Mouse (Mus musculus) forelimb bud, embryonic 11.5 days (tissue): Measurements from ENCODE around the gene Rnf19b.

ENCODE experiments used
- DNase-seq: peaks from one replicate; pipeline ENCODE4 v3.0.0-alpha.2; 2012; ENCODE audit warnings: low read depth, low spot score

Rnf19b gene

GRCm38 (mm10) chr4:129058207-129059092 lies at the start of gene Rnf19b:
TSS of gene Rnf19b (plus strand) at chr4:129058271.
- DNase-seq = no peak

GRCm38 (mm10) chr4:129008672-129009071 lies 49.4 kb upstream of the Rnf19b start:
- no peak for DNase-seq

GRCm38 (mm10) chr4:129009521-129009920 lies 48.5 kb upstream of the Rnf19b start:
- no peak for DNase-seq

GRCm38 (mm10) chr4:129011604-129012121 lies 46.4 kb upstream of the Rnf19b start:
- DNase-seq = no peak

GRCm38 (mm10) chr4:129013151-129013864 lies 44.8 kb upstream of the Rnf19b start:
- no peak for DNase-seq

- no peak for DNase-seq
Observed at GRCm38 (mm10) chr4:129016329-129016728, 41.7 kb upstream of the Rnf19b start.

- DNase-seq = no peak
Observed at GRCm38 (mm10) chr4:129017150-129017549, 40.9 kb upstream of the Rnf19b start.

GRCm38 (mm10) chr4:129018788-129019435 lies 39.2 kb upstream of the Rnf19b start:
- no peak for DNase-seq

GRCm38 (mm10) chr4:129019788-129020187 lies 38.3 kb upstream of the Rnf19b start:
- no peak for DNase-seq

- no peak for DNase-seq
Observed at GRCm38 (mm10) chr4:129020454-129020853, 37.6 kb upstream of the Rnf19b start.

GRCm38 (mm10) chr4:129021426-129021825 lies 36.6 kb upstream of the Rnf19b start:
- DNase-seq = no peak

- no peak for DNase-seq
Observed at GRCm38 (mm10) chr4:129021886-129022285, 36.2 kb upstream of the Rnf19b start.

GRCm38 (mm10) chr4:129023884-129024283 lies 34.2 kb upstream of the Rnf19b start:
- DNase-seq = no peak

GRCm38 (mm10) chr4:129024775-129025174 lies 33.3 kb upstream of the Rnf19b start:
- DNase-seq = no peak

- DNase-seq = no peak
Observed at GRCm38 (mm10) chr4:129025707-129026106, 32.4 kb upstream of the Rnf19b start.

GRCm38 (mm10) chr4:129030746-129031145 lies 27.3 kb upstream of the Rnf19b start:
- no peak for DNase-seq

GRCm38 (mm10) chr4:129031408-129031965 lies 26.6 kb upstream of the Rnf19b start:
- no peak for DNase-seq

GRCm38 (mm10) chr4:129032133-129032962 lies 25.7 kb upstream of the Rnf19b start:
- DNase-seq = no peak

GRCm38 (mm10) chr4:129032963-129033951 lies 24.8 kb upstream of the Rnf19b start:
- DNase-seq = peak; percentile 39

GRCm38 (mm10) chr4:129034224-129034623 lies 23.8 kb upstream of the Rnf19b start:
- no peak for DNase-seq
